Mouse (Mus musculus) lung, embryonic 14.5 days (tissue): ENCODE measurements at regions not wholly inside any gene's neighbourhood (a gene's known extent, or its start where the extent isn't known, plus 50 kb on each side); places are given as distances from the start of the nearest gene placed in this dataset.

ENCODE experiments used
- ATAC-seq: fragments of 200-750 bp; cut with Nextera tagmentation; 2 replicates; pipeline ENCODE4 v1.8.0; 2017; ENCODE audit warnings: mild to moderate bottlenecking, moderate TSS enrichment, moderate library complexity; ENCODE audit not compliant: insufficient read depth
- DNase-seq: peaks from one replicate; pipeline ENCODE4 v3.0.0-alpha.2; 2015
- H3K27ac ChIP-seq: fragments of 300-500 bp; sonication (generic); 2 replicates; pipeline ENCODE4 v1.5.1; 2014; ENCODE audit warnings: low read depth, mild to moderate bottlenecking, moderate library complexity
- H3K27me3 ChIP-seq: fragments of 300-500 bp; sonication (generic); 2 replicates; pipeline ENCODE4 v1.6.1; 2014; ENCODE audit warnings: low read length, control low read depth; ENCODE audit not compliant: insufficient read depth
- H3K36me3 ChIP-seq: fragments of 300-500 bp; sonication (generic); 2 replicates; pipeline ENCODE4 v1.6.1; 2014; ENCODE audit warnings: control low read depth; ENCODE audit not compliant: insufficient read depth
- H3K4me1 ChIP-seq: fragments of 300-500 bp; sonication (generic); 2 replicates; pipeline ENCODE4 v1.6.1; 2014; ENCODE audit warnings: antibody characterized with exemption, control low read depth; ENCODE audit not compliant: insufficient read depth
- H3K4me2 ChIP-seq: fragments of 300-500 bp; sonication (generic); 2 replicates; pipeline ENCODE4 v1.6.1; 2014; ENCODE audit warnings: mild to moderate bottlenecking
- H3K4me3 ChIP-seq: fragments of 300-500 bp; sonication (generic); 2 replicates; pipeline ENCODE4 v1.5.1; 2014; ENCODE audit warnings: low read depth, low read length
- H3K9ac ChIP-seq: fragments of 300-500 bp; sonication (generic); 2 replicates; pipeline ENCODE4 v1.6.1; 2014
- H3K9me3 ChIP-seq: fragments of 300-500 bp; sonication (generic); 2 replicates; pipeline ENCODE4 v1.6.1; 2016; ENCODE audit warnings: low read depth, low read length, control low read depth
- CTCF ChIP-seq: IDR thresholded peaks from 2 replicates; pipeline ENCODE4 v1.5.1; 2016; ENCODE audit warnings: antibody characterized with exemption, low read depth
- WGBS: fragments of 180-500 bp; shearing (Covaris S2); extraction: QIAGEN DNeasy Blood & Tissue Kit; methylation state at CpG from one replicate; pipeline ENCODE4 v1.1.7; 2014; 5-methylcytosine and 5-hydroxymethylcytosine counted together

DNA sequence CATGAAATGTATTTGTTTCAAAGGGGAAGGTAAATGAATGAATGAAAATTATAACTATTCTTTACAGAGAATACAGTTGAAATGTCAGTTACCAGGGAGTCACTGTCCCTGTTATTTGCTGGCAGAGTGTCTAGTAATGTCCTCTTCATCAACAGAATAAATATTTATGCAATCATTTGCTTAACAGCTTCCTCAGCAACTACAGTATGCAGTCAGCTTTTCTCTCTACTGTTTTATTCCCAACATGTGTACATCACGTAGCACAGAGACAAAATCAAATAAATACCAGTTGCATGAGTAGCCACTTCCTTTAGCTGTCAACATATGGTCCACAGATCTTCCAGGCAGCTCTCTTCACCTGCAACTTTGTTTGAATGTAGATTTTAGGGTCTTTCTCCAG is 90.2 kb upstream of the Plekhg1 start:
- Histone ChIP-seq H3K4me2 (no peak overlapping the region), H3K27me3 (no peaks in the 10 kb centered on the region), H3K27ac (no peak overlapping the region), H3K4me1 (no peaks in the 10 kb centered on the region), H3K4me3 (no peak overlapping the region), H3K9me3 (no peaks in the 10 kb centered on the region), H3K36me3 (no peaks in the 10 kb centered on the region), H3K9ac (no peak overlapping the region)
- WGBS: 29% methylated on average over 1 of the region's 1 CpGs
- TF ChIP-seq CTCF: no peak
- DNase-seq (peak; percentile 21), ATAC-seq (no peak)

DNA sequence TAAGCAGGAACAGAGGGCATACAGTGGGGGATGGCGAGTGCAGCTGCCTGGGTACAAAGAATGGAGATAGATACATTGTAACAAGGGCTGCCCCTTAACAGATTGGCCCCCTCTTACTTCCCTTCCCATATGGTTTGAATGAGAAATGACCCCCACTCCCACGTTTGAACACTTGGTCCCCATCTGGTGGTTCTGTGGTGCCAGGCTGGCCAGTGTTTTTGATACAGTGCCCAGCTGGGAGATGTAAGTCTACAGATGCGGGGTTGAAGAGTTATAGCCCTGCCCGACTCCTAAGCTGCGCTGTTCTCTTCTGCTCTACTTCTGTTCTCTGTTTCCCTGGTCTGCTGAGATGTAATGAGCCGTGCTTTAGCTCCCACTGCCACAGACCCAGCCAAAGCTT is 89.6 kb upstream of the Plekhg1 start:
- Histone ChIP-seq H3K27ac (no peak overlapping the region), H3K36me3 (no peaks in the 10 kb centered on the region), H3K4me1 (no peaks in the 10 kb centered on the region), H3K9me3 (no peaks in the 10 kb centered on the region), H3K4me3 (no peak overlapping the region), H3K9ac (no peak overlapping the region), H3K4me2 (no peak overlapping the region), H3K27me3 (no peaks in the 10 kb centered on the region)
- ATAC-seq (no peak), DNase-seq (no peak)
- TF ChIP-seq CTCF: no peak
- 64% methylated on average over 6 of the region's 6 CpGs for WGBS

DNA sequence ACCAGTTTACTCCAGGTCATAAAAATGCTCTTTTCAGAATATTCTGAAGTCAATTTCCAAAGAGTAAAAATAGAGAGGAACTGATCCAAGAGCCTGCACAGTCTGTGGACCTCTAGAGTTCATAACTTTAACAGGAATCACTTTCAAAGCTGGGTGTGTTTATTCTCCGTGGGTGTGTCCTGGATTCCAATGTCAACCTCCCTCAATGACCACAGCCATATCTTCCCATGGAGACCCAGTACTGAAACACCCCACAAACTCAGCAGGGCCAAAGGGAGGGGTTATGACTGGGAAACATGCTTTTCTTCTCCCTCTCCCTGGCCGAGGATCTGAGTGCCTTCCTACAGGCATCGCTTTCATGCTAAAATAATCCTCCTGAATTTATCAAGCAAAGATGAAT is 87.6 kb upstream of the Plekhg1 start:
- ATAC-seq: no peak

DNA sequence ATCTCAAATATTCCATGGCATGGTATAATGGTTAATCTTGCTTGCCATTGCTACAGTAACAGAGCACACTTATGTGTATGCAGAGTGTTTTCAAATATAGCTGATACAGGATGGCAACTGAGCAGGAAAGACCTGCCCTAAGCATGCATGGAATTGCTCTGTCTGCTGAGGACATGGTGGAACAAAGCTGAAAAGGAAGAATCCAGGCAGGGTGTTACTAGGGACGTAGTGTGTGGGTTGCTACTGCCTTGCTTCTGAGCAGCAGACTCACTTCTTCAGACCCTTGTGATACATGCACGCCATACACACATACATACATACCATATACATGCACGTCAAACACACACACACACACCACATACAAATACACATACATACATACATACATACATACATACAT is 84.1 kb upstream of the Plekhg1 start:
- Histone ChIP-seq H3K9ac (no peak overlapping the region), H3K9me3 (no peaks in the 10 kb centered on the region), H3K36me3 (no peaks in the 10 kb centered on the region), H3K4me2 (no peak overlapping the region), H3K4me3 (no peak overlapping the region), H3K27me3 (no peaks in the 10 kb centered on the region), H3K4me1 (no peaks in the 10 kb centered on the region), H3K27ac (no peak overlapping the region)
- WGBS: 90% methylated on average over 3 of the region's 3 CpGs
- no peak for TF ChIP-seq CTCF
- no peak for DNase-seq
- ATAC-seq: no peak

More for the DNA sequence above, 87.6 kb upstream of the Plekhg1 start:
- H3K9ac ChIP-seq: no peak overlapping the region
- H3K4me3 ChIP-seq: no peak overlapping the region
- H3K36me3 ChIP-seq: no peaks in the 10 kb centered on the region
- no peaks in the 10 kb centered on the region for H3K4me1 ChIP-seq
- no peak for DNase-seq
- WGBS: 74% methylated on average over 3 of the region's 3 CpGs
- H3K27ac ChIP-seq: no peak overlapping the region
- no peak overlapping the region for H3K4me2 ChIP-seq
- TF ChIP-seq CTCF: no peak
- no peaks in the 10 kb centered on the region for H3K9me3 ChIP-seq
- no peaks in the 10 kb centered on the region for H3K27me3 ChIP-seq

DNA sequence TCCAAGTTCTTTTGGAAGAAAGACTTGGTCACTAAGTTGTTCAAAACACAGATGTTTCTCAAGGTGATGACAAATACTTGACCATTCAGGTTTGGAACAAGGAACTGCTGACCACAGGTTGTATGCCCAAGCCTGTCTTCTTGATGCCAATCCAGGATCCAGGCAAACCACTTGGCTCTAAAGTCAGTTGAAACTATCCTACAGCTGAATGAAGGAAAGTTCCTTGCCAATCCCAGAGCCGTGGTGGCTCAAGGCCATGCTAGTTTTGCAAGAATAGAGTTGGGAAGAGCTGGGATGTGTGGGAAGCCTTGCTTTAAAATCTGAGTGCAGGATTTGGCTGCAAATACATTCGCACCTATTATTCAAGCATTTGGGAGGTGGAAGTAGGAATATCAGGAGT is 78.0 kb upstream of the Plekhg1 start:
- no peak for TF ChIP-seq CTCF
- DNase-seq (no peak), ATAC-seq (no peak)
- H3K27ac ChIP-seq: no peak overlapping the region
- 83% methylated on average over 2 of the region's 2 CpGs for WGBS
- H3K4me2 ChIP-seq: no peak overlapping the region
- no peaks in the 10 kb centered on the region for H3K9me3 ChIP-seq
- no peak overlapping the region for H3K9ac ChIP-seq
- H3K4me1 ChIP-seq: no peaks in the 10 kb centered on the region
- no peaks in the 10 kb centered on the region for H3K27me3 ChIP-seq
- H3K36me3 ChIP-seq: no peaks in the 10 kb centered on the region
- H3K4me3 ChIP-seq: no peak overlapping the region

DNA sequence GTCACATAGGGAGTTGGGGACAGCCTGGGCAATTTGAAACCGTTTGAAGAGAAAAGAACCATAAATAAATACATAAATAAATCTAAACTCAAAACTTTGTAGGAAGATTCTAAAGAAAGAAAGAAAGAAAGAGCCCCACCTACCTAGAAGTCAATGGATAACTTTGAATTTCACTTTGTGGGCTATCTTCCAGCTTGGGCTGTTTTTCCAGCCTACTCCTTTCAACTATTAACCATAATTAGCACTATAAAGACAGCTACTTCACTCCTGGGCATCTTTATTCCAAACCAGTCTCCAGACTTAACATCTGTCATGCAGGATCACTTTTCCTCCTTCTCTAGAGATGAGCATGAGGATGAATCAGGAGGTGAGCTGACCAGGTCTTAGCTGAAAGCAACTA is 77.6 kb upstream of the Plekhg1 start:
- no peak overlapping the region for H3K27ac ChIP-seq
- WGBS: 53% methylated on average over 1 of the region's 1 CpGs
- no peak overlapping the region for H3K4me2 ChIP-seq
- no peak overlapping the region for H3K4me3 ChIP-seq
- no peak for ATAC-seq
- H3K9ac ChIP-seq: no peak overlapping the region
- DNase-seq: no peak
- H3K27me3 ChIP-seq: no peaks in the 10 kb centered on the region
- H3K9me3 ChIP-seq: no peaks in the 10 kb centered on the region
- no peak for TF ChIP-seq CTCF
- no peaks in the 10 kb centered on the region for H3K4me1 ChIP-seq
- H3K36me3 ChIP-seq: no peaks in the 10 kb centered on the region

DNA sequence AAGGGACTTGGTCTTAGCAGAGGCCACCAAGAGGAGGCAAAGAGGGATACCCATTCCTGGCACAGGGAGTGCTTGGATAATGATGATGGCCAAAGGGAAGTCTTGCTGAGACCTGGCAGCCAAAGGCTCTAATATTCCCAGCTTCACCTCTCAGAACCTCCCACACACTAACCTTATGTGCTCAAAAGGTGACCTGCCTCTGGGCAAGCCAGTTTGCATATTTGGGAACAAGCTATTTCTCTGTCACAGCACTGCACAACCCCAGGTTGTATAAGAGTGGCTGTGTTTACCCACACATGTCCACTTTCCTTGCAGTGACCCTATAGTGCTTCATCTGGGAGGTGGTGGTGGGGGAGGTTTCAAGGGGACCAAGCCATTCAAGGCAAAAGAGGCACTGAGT is 76.9 kb upstream of the Plekhg1 start:
- Histone ChIP-seq H3K9ac (no peak overlapping the region), H3K4me3 (no peak overlapping the region), H3K36me3 (no peaks in the 10 kb centered on the region), H3K9me3 (no peaks in the 10 kb centered on the region), H3K27me3 (no peaks in the 10 kb centered on the region), H3K4me2 (no peak overlapping the region), H3K4me1 (no peaks in the 10 kb centered on the region), H3K27ac (no peak overlapping the region)
- TF ChIP-seq CTCF: no peak
- no peak for ATAC-seq
- no peak for DNase-seq

DNA sequence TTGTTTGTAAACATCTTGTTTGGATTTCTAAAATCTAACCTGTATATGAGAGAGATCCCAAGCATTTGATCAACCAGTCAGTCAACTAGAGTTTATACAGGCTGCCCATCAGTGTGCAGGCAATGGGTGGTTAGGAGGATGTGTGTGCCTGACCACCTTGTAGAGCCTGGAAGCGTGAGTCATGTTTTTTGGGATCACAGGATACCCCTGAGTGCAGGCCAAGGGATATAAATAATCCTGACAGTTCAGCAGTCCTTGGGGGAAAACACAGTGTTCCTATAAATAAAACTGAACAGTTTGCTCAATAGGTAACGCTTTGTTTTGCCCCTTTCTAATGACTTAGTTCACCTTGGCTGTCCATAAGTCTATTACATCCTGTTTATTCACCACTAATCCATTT is 55.7 kb upstream of the Plekhg1 start:
- H3K4me2 ChIP-seq: no peak overlapping the region
- H3K36me3 ChIP-seq: no peaks in the 10 kb centered on the region
- no peaks in the 10 kb centered on the region for H3K4me1 ChIP-seq
- H3K4me3 ChIP-seq: no peak overlapping the region
- TF ChIP-seq CTCF: no peak
- 67% methylated on average over 2 of the region's 2 CpGs for WGBS
- H3K9me3 ChIP-seq: no peaks in the 10 kb centered on the region
- no peaks in the 10 kb centered on the region for H3K27me3 ChIP-seq
- ATAC-seq (no peak), DNase-seq (no peak)
- H3K9ac ChIP-seq: no peak overlapping the region
- H3K27ac ChIP-seq: no peak overlapping the region
